Mouse (Mus musculus): ENCODE measurements at regions not wholly inside any gene's neighbourhood (a gene's known extent, or its start where the extent isn't known, plus 50 kb on each side); places are given as distances from the start of the nearest gene placed in this dataset.

- no peak for DNase-seq (ENCODE audit: low read depth, low spot score)
Measured at GRCm38 (mm10) chr8:8921446-8921845, 231.1 kb upstream of the Arglu1 start.

GRCm38 (mm10) chr8:8919582-8920503 is 229.5 kb upstream of the Arglu1 start:
- no peak for DNase-seq (ENCODE audit: low read depth, low spot score)

DNA sequence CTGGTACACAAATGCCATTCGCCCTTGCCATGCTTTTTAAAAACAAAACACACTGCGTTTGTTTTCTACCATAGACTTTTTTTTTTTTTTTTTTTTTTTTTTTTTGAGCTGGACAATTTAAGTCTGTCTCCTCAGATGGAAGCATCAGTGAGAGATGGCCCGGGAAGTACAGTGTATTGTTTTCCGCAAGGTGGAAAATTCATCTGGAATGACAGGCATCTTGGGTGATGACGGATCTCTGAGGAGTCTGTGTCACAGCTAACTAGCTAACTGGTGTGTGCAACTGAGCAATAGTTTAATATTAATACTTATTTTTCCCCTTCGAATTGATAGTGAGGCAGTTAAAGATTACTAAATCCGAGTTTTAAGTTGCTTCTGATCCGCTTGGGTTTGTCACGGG is 228.7 kb upstream of the Arglu1 start:
- no peak for DNase-seq (ENCODE audit: low read depth, low spot score)

DNA sequence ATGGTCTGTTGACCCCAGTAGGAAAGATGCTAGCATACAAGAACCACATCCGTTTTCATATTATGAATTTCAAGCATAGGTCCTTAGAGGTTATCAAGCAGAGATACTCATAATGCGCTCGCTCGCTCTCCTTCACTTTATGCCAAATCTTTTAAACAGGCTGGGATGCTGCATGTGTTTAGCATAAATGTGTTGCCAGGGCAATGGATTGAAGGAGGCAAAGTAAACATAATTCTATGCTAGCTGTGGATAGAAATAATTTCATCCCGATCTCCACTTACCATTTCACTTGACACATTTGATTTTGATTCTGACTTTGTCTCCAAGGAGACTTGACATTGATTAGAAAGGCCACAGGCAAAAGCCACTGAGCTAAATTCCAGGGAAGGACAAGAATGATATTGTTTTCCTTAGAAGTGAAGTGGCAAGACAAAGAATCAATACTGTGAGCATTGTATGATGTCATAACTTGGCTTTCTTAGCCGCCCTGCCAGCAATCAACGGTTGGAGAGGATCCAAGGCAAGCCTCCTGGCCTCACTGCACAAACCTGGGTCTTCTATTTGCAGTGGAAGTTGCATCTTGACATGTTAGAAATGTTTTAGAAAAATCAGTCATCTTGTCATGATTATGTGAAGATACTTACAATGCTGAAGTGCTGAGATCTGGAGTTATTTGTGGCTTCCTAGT is 217.3 kb upstream of the Arglu1 start:
- DNase-seq (ENCODE audit: low read depth, low spot score): no peak

GRCm38 (mm10) chr8:8892996-8893395 is 202.7 kb upstream of the Arglu1 start:
- DNase-seq (ENCODE audit: low read depth, low spot score): no peak

- DNase-seq (ENCODE audit: low read depth, low spot score): no peak
Measured at GRCm38 (mm10) chr8:8877286-8877685, 187.0 kb upstream of the Arglu1 start.

DNA sequence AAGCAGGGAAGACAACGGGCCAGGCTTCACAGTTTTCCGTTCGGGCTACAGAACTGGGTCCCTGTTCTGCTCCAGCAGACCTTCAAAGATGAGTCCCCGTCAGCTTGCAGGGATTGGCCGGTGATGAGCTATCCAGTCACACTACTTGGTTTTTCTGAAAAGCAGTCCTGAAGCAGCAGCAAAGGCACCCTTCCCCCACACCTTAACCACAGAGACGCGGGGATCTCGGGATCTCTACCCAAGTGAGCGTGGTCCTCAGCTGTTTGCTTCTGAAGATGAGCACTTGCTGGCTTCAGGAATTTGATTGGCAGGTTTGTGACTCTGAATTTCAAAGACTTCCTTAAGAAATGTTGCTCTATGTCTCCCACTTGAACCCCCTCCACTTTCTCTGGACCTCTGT is 186.6 kb upstream of the Arglu1 start:
- DNase-seq (ENCODE audit: low read depth, low spot score): no peak

GRCm38 (mm10) chr8:8876469-8876868 is 186.1 kb upstream of the Arglu1 start:
- no peak for DNase-seq (ENCODE audit: low read depth, low spot score)

- DNase-seq (ENCODE audit: low read depth, low spot score): no peak
Measured at GRCm38 (mm10) chr8:8871938-8872337, 181.6 kb upstream of the Arglu1 start.

DNA sequence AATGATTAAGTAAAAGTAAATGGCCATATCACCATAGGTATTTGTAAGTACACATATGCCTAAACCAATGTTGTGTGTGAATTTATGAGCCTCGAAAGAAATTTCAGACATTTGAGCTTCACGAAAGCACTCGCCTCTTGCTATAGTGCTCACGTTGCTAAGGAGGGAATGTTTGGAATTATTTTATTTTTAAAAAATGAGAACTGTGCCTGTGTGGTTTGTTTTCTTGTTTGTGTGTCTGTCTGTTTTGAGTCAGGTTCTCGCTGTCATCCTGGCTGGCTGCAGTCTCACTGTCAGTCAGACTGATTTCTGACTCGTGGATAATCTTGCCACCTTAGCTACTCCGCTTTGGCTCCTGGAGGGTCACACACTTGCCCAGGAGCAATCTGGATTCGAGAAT is 180.7 kb upstream of the Arglu1 start:
- DNase-seq (ENCODE audit: low read depth, low spot score): no peak

- DNase-seq (ENCODE audit: low read depth, low spot score): no peak
Measured at GRCm38 (mm10) chr8:8870487-8870886, 180.2 kb upstream of the Arglu1 start.

DNA sequence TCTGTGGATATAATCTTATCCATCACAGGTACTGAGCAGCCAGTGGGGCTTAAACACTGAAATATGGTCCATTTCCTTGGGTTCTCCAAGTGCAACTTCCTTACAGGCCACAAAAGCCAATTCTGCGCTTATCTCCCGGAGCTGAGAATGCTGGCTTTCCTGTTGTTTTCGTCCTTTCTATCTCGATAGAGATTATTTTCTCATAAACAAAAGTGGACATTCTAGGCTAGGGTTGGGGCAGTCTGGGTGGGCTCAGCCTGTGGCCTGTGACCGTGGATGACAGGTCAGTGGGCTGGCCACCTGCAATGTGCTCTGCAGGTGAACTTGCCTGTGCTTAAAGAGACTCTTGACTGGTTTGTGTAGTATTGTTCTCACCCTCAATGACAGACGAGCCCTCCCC is 179.0 kb upstream of the Arglu1 start:
- no peak for DNase-seq (ENCODE audit: low read depth, low spot score)

GRCm38 (mm10) chr8:8867924-8868323 is 177.6 kb upstream of the Arglu1 start:
- DNase-seq (ENCODE audit: low read depth, low spot score): peak; percentile 35

DNA sequence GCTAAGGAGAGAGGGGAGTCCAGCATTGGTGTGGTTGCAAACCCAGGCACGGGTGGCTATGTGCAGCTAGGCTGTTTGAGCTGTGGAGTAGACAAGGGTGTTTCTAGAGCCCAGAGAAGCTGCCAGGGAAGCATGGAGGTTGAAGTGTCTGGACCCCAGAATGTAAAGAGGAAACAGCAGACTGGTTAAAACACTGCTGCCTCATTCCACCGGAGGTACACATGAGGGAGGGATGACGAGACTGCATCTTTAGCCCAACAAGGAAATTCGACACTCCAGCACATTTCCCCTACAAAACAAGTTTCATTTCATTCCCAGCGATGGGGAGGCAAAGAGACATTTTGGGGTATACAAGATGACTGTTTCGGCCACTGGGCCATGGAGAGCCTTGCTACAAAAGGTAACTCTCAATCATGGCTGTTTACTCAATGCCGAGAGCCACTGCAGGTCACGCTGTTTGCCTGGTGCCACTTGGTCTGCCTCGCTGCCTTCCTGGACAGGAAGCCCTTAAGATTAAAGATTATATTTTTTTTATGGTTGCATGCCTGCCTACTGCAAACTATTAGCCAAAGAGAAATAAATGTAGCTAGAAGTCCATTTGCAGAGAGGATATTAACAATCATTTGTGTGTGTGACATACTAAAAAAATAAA is 176.9 kb upstream of the Arglu1 start:
- DNase-seq (ENCODE audit: low read depth, low spot score): no peak

DNA sequence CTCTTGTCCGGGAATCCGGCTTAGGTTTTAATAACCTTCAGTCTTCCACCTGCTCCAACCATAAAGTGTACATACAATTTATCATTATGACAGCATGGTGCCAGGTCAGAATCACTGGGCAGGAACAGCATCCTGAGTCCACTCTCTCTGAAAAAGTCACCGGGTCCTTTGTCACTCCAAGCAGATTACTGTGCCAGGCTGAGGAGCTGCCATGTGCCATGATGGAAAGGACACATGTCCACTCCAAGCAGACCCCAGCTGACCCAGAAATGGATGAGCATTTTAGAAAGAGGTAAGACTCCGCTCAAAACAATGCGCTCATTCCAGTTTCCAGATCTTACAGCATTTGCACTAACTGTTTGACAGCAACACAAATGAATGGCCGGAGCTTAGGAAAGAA is 172.4 kb upstream of the Arglu1 start:
- DNase-seq (ENCODE audit: low read depth, low spot score): no peak

GRCm38 (mm10) chr8:8861331-8861940 is 171.1 kb upstream of the Arglu1 start:
- no peak for DNase-seq (ENCODE audit: low read depth, low spot score)

DNA sequence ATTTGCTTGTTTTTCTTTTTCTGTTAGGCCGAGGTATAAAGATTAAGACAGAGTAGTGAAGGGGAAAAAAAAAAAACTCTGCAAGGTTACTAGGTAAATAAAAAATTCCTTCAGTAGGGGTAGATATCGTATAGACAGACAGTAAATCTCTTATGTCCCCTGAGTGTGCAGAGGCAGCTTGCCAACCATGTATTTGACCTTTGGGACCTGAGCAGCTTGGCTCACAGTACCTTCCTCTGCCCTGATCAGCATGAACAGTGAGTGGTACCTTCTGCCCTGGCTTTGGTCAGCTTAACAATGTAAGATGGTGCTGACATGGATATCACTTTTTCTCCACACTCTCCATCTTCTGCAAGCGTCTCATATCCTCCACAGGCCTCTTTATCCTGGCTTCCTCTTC is 168.3 kb upstream of the Arglu1 start:
- DNase-seq (ENCODE audit: low read depth, low spot score): no peak

DNA sequence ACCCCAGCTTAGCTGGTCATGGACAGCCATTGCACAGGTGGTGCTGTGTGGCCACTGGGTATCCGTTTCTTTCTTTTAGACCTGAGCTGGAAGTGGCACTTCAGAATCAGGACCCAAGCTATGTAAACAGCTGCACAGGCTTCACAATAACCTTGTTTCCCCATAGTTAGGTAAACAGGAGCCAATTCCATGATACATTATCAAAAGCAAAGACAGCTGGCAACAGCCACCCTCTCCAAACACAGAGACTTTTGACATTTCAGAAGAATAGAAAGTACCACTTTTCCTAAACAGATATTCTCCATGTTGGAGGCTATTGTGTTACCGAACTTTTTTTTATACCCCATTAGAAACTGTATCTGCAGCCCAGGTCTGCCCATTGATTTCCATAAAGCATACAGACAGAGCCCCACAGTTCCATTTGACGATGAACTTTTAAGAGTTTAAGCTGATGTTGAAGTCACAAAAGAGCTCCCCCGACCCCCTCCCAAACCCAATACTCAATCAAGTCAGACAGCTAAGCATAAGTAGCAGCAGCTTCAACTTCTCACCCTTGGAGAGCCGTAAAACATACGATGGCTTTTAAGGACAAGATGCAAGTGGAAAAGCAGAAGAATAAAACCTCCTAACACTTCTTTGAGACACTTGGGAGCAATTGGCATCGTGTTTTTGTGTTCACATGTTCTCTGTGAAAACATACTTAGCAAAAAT is 162.5 kb upstream of the Arglu1 start:
- DNase-seq (ENCODE audit: low read depth, low spot score): no peak

DNA sequence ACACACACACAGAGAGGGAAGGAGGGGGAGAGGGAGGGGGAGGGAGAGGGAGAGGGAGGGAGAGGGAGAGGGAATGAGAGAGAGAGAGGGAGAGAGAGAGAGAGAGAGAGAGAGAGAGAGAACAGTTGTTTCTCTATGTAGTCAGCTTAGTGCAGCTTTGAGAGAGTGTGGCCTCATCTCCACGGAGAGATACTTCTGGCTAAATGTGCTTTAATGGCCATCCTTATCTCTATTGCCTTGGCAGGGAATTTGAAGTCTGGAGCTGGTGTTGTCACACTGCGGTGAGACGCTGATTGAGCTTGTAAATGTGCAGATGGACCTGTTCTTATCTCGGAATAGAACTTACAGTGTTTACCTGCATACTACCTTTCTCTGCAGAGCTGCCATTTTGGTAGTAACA is 160.9 kb upstream of the Arglu1 start:
- no peak for DNase-seq (ENCODE audit: low read depth, low spot score)

- DNase-seq (ENCODE audit: low read depth, low spot score): no peak
Measured at GRCm38 (mm10) chr8:8850766-8851165, 160.4 kb upstream of the Arglu1 start.

GRCm38 (mm10) chr8:8847579-8847978 is 157.3 kb upstream of the Arglu1 start:
- no peak for DNase-seq (ENCODE audit: low read depth, low spot score)
